Mouse (Mus musculus) megakaryocyte, embryonic 14.5 days (primary cell): ENCODE data around the gene A230050P20Rik.

Experiments
- FLI1 ChIP-seq: IDR thresholded peaks from 2 replicates; pipeline ENCODE4 v1.6.1; 2012; ENCODE audit warnings: low read length, inconsistent platforms, mixed read lengths
- GATA1 ChIP-seq: IDR thresholded peaks from 3 replicates; pipeline ENCODE4 v1.6.1; 2012; ENCODE audit warnings: mixed read lengths, low read length, inconsistent platforms, borderline replicate concordance

DNA sequence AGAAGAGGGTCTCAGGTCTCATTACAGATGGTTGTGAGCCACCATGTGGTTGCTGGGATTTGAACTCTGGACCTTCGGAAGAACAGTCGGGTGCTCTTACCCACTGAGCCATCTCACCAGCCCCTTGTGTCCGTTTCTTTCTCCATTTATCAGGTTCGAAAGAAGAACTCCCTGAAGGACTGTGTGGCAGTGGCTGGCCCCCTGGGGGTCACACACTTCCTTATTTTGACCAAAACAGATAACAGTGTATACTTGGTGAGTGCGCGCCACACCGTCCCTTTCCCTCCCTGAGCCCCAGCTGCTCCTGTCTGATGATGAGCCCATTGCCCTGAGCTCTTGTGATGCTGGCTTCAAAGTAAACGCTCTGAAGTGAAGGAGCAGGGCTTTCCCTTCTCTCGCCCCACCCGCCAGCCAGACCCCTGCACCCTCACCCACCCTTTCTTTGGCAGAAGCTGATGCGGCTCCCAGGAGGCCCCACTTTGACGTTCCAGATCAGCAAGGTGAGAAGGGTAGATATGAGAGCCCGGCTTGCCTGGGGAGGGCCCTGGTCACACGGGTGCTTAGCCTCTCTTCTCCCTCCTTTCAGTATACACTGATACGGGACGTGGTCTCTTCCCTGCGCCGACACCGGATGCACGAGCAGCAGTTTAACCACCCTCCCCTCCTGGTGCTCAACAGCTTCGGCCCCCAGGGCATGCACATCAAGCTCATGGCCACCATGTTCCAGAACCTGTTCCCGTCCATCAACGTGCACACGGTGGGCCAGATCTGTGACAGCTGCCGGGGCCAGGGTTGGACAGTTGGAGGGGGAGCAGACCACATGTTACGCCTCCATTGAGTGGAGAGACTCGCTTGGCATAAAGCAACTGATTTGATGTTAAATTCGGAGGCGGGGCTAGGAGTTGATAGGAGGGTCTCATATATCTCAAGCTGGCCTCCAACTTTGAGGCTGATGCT is 21.0 kb downstream of the A230050P20Rik start:
- TF ChIP-seq FLI1 (no peak), GATA1 (no peak)
